ENCODE assay signal across 8 mouse cellular contexts in genomic region chr1:136139990-136140640, GRCm38 (mm10). TPM values are rescaled to one million over a fixed set of nuclear protein-coding genes. Genes with fewer than 3 reads are reported as not detected.
DNase-seq lines count a peak whose midpoint lies in the region; ATAC-seq and TF ChIP-seq lines count a peak whose summit lies in the region.

No protein-coding gene starts in this region.

- H3K4me1 ChIP-seq in CH12.LX (ENCODE audit: control insufficient read depth in 1 of 2, insufficient read depth in 2 of 2), result peaks cover 50 to 84% of the 10 kb centered on the region in 2 experiments
- H3K4me1 ChIP-seq in forebrain, embryonic 11.5 days (replicated peaks; ENCODE audit: control insufficient read depth, insufficient read depth, low read length), result peaks cover 35% of the 10 kb centered on the region; the same call in 1 of the 2 replicates
- peaks cover 32% of the 10 kb centered on the region for H3K4me1 ChIP-seq in heart, postnatal 0 days (ENCODE audit: control insufficient read depth, insufficient read depth)
- peaks cover 53% of the 10 kb centered on the region for H3K4me1 ChIP-seq in liver, embryonic 16.5 days (ENCODE audit: control insufficient read depth, low read depth, low read length)
- H3K4me1 ChIP-seq in neural tube, embryonic 13.5 days (replicated peaks), result peaks cover 98% of the 10 kb centered on the region
- H3K4me1 ChIP-seq in testis, adult 2 months (ENCODE audit: control insufficient read depth, insufficient read depth, low read length), result peaks cover 13% of the 10 kb centered on the region

- H3K9me3 ChIP-seq in CH12.LX (replicated peaks; ENCODE audit: low read length), result no peaks in the 10 kb centered on the region
- no peaks in the 10 kb centered on the region for H3K9me3 ChIP-seq in forebrain, embryonic 11.5 days (ENCODE audit: control insufficient read depth, low read length)
- H3K9me3 ChIP-seq in heart, postnatal 0 days (replicated peaks; ENCODE audit: control insufficient read depth, low read length), result no peaks in the 10 kb centered on the region
- no peaks in the 10 kb centered on the region for H3K9me3 ChIP-seq in liver, embryonic 16.5 days (replicated peaks; ENCODE audit: control insufficient read depth, low read length)
- no peaks in the 10 kb centered on the region for H3K9me3 ChIP-seq in neural tube, embryonic 13.5 days

- TF ChIP-seq RAD21 in CH12.LX (IDR thresholded peaks at IDR 0.05; ENCODE audit: low read depth, low read length), result no peak

- TF ChIP-seq POLR2A in CH12.LX (IDR thresholded peaks at IDR 0.05; ENCODE audit: low read depth, low read length), result peak; percentile 93
- TF ChIP-seq POLR2A in testis, adult 2 months (IDR thresholded peaks at IDR 0.05; ENCODE audit: control insufficient read depth, low read depth, low read length), result peak; percentile 78

- in situ Hi-C loops in CH12.LX (cut with MboI; ENCODE audit: low pct_ligation_motif_present, low pct_unique_long_range_greater_than_20kb, low sequenced_read_pairs), result loop anchor here (10.0 kb wide), 1 partner anchor 375 kb away; the partner anchor contains the start of gene Phlda3

- H3K9ac ChIP-seq in CH12.LX (ENCODE audit: insufficient read depth, low read depth), result peak overlapping the region; percentile 57
- peak overlapping the region; percentile 61 for H3K9ac ChIP-seq in forebrain, embryonic 11.5 days (ENCODE audit: low read length)
- H3K9ac ChIP-seq in heart, postnatal 0 days (replicated peaks; ENCODE audit: low read depth, low read length), result peak overlapping the region; percentile 74
- H3K9ac ChIP-seq in liver, embryonic 16.5 days (ENCODE audit: low read depth, low read length), result peak overlapping the region; percentile 88
- H3K9ac ChIP-seq in neural tube, embryonic 13.5 days, result peak overlapping the region; percentile 71

- peaks cover 29% of the 10 kb centered on the region for H3K79me2 ChIP-seq in CH12.LX (replicated peaks; ENCODE audit: control insufficient read depth, extremely low read depth, insufficient read depth, poor library complexity, severe bottlenecking)

- TF ChIP-seq CTCF in CH12.LX (conservative IDR thresholded peaks at IDR 0.05 in 1 of 2, IDR thresholded peaks at IDR 0.05 in 1 of 2; ENCODE audit: low read depth in 2 of 2, low read length in 2 of 2), result no peak
- TF ChIP-seq CTCF in heart, postnatal 0 days (IDR thresholded peaks at IDR 0.05; ENCODE audit: low read depth), result no peak
- TF ChIP-seq CTCF in testis, adult 2 months (IDR thresholded peaks at IDR 0.05; ENCODE audit: control insufficient read depth, insufficient read depth, insufficient replicate concordance, low read depth, low read length), result no peak

- peak overlapping the region; percentile 59 to 64 (median 63) for H3K4me3 ChIP-seq in CH12.LX (replicated peaks in 1 of 3; ENCODE audit: low read depth in 2 of 3, low read length in 2 of 3, poor library complexity in 1 of 3)
- H3K4me3 ChIP-seq in forebrain, embryonic 11.5 days (ENCODE audit: low read depth, low read length), result peak overlapping the region; percentile 34
- peak overlapping the region; percentile 53 for H3K4me3 ChIP-seq in heart, postnatal 0 days (ENCODE audit: low read depth, low read length)
- peak overlapping the region; percentile 77 for H3K4me3 ChIP-seq in liver, embryonic 16.5 days (ENCODE audit: low read depth, low read length)
- H3K4me3 ChIP-seq in neural tube, embryonic 13.5 days, result peak overlapping the region; percentile 43
- H3K4me3 ChIP-seq in testis, adult 2 months (ENCODE audit: control insufficient read depth, low read depth, low read length), result peak overlapping the region; percentile 92

- DNase-seq in CH12.LX (ENCODE audit: extremely low read depth), result peak; percentile 95
- peak; percentile 97 for DNase-seq in c-Kit-positive CD71-positive TER-119-negative erythroid progenitor cells, embryonic 14.5 days (ENCODE audit: low read depth)
- peak; percentile 84 for DNase-seq in forebrain, embryonic 11.5 days (ENCODE audit: low spot score)
- peak; percentile 57 for DNase-seq in heart, postnatal 0 days (ENCODE audit: low spot score)
- peak; percentile 89 to 92 for DNase-seq in kidney, postnatal 36 days

- no peaks in the 10 kb centered on the region for H3K27me3 ChIP-seq in CH12.LX (replicated peaks)
- no peaks in the 10 kb centered on the region for H3K27me3 ChIP-seq in forebrain, embryonic 11.5 days (ENCODE audit: control insufficient read depth, insufficient read depth, low read length)
- no peaks in the 10 kb centered on the region for H3K27me3 ChIP-seq in heart, postnatal 0 days (ENCODE audit: control insufficient read depth, insufficient read depth, low read length)
- H3K27me3 ChIP-seq in liver, embryonic 16.5 days (ENCODE audit: control insufficient read depth, insufficient read depth, low read depth, low read length), result no peaks in the 10 kb centered on the region
- no peaks in the 10 kb centered on the region for H3K27me3 ChIP-seq in neural tube, embryonic 13.5 days
- H3K27me3 ChIP-seq in testis, adult 2 months (ENCODE audit: control insufficient read depth, insufficient read depth, low read length), result no peaks in the 10 kb centered on the region

- ATAC-seq in forebrain, embryonic 11.5 days (replicated peaks; ENCODE audit: low FRiP score), result peak; percentile 59
- ATAC-seq in heart, postnatal 0 days (ENCODE audit: insufficient read depth, low read depth), result peak; percentile 73
- ATAC-seq in liver, embryonic 16.5 days (ENCODE audit: low read depth), result peak; percentile 87
- ATAC-seq in neural tube, embryonic 13.5 days (ENCODE audit: low read depth), result peak; percentile 17; the same call in 1 of the 2 replicates

- dilution Hi-C loops in CH12.LX (cut with MboI; ENCODE audit: extremely low pct_ligation_motif_present, extremely low pct_unique_long_range_greater_than_20kb, low sequenced_read_pairs), result no loop called here

- peak overlapping the region; percentile 73 for H3K27ac ChIP-seq in CH12.LX (ENCODE audit: insufficient read depth, low read depth)
- H3K27ac ChIP-seq in forebrain, embryonic 11.5 days (ENCODE audit: low read depth, low read length), result no peak overlapping the region
- peak overlapping the region; percentile 63 for H3K27ac ChIP-seq in heart, postnatal 0 days (ENCODE audit: low read depth)
- peak overlapping the region; percentile 93 for H3K27ac ChIP-seq in liver, embryonic 16.5 days (ENCODE audit: low read length)
- H3K27ac ChIP-seq in neural tube, embryonic 13.5 days (replicated peaks), result peak overlapping the region; percentile 82
- peak overlapping the region; percentile 83 for H3K27ac ChIP-seq in testis, adult 2 months (ENCODE audit: control insufficient read depth, insufficient read depth, low read depth, low read length)

- peak overlapping the region; percentile 96 for H3K4me2 ChIP-seq in CH12.LX (ENCODE audit: insufficient read depth, low read depth, poor library complexity, severe bottlenecking)
- H3K4me2 ChIP-seq in forebrain, embryonic 11.5 days (ENCODE audit: low read depth, low read length, severe bottlenecking), result peak overlapping the region; percentile 53
- H3K4me2 ChIP-seq in heart, postnatal 0 days (ENCODE audit: low read depth, low read length), result peak overlapping the region; percentile 85
- peak overlapping the region; percentile 96 for H3K4me2 ChIP-seq in liver, embryonic 16.5 days (ENCODE audit: low read depth, low read length)
- peak overlapping the region; percentile 76 for H3K4me2 ChIP-seq in neural tube, embryonic 13.5 days

- H3K36me3 ChIP-seq in CH12.LX (replicated peaks in 1 of 2; ENCODE audit: control insufficient read depth in 1 of 2, insufficient read depth in 1 of 2, low read length in 1 of 2), result peaks cover 9 to 26% of the 10 kb centered on the region in 2 experiments
- H3K36me3 ChIP-seq in forebrain, embryonic 11.5 days (ENCODE audit: control insufficient read depth, insufficient read depth, low read length), result no peaks in the 10 kb centered on the region
- no peaks in the 10 kb centered on the region for H3K36me3 ChIP-seq in heart, postnatal 0 days (replicated peaks; ENCODE audit: control insufficient read depth, insufficient read depth, low read length)
- H3K36me3 ChIP-seq in liver, embryonic 16.5 days (ENCODE audit: control insufficient read depth, insufficient read depth), result no peaks in the 10 kb centered on the region
- peaks cover 7% of the 10 kb centered on the region for H3K36me3 ChIP-seq in neural tube, embryonic 13.5 days
- H3K36me3 ChIP-seq in testis, adult 2 months (ENCODE audit: control insufficient read depth, insufficient read depth, low read length), result no peaks in the 10 kb centered on the region

- WGBS in forebrain, embryonic 11.5 days, result under 1% methylated on average over 32 of the region's 32 CpGs
- WGBS in heart, postnatal 0 days, result 2% methylated on average over 32 of the region's 32 CpGs
- under 1% methylated on average over 32 of the region's 32 CpGs for WGBS in liver, embryonic 16.5 days (ENCODE audit: insufficient replicate concordance)
- under 1% methylated on average over 32 of the region's 32 CpGs for WGBS in neural tube, embryonic 13.5 days

- TF ChIP-seq EP300 in CH12.LX (IDR thresholded peaks at IDR 0.05; ENCODE audit: low read length), result no peak
- no peak for TF ChIP-seq EP300 in heart, postnatal 0 days (IDR thresholded peaks at IDR 0.05; ENCODE audit: low read depth)

TF ChIP-seq in CH12.LX, 34 proteins besides CTCF, POLR2A, EP300 and RAD21 (continues in another document):
- peak; percentile 80; the same call in 1 of the 2 replicates for TF ChIP-seq ZMIZ1 (IDR thresholded peaks at IDR 0.05; ENCODE audit: low read depth, low read length)
- TF ChIP-seq CHD1 (IDR thresholded peaks at IDR 0.05; ENCODE audit: low read depth, low read length), result 0 out of 2 replicates have a peak, but pooled peaks have one; percentile 37
- no peak for TF ChIP-seq NRF1 (IDR thresholded peaks at IDR 0.05; ENCODE audit: low read depth, low read length)
- peak; percentile 36; the same call in 1 of the 2 replicates for TF ChIP-seq HCFC1 (IDR thresholded peaks at IDR 0.05; ENCODE audit: low read depth, low read length)
- peak; percentile 90 for TF ChIP-seq NELFE (IDR thresholded peaks at IDR 0.05; ENCODE audit: low read depth, low read length)
- peak; percentile 98 for TF ChIP-seq ZNF384 (IDR thresholded peaks at IDR 0.05; ENCODE audit: low read depth, low read length)
- no peak for TF ChIP-seq JUND (conservative IDR thresholded peaks at IDR 0.05; ENCODE audit: low read depth, low read length)
- TF ChIP-seq USF2 (conservative IDR thresholded peaks at IDR 0.05; ENCODE audit: low read depth, low read length), result no peak

RNA-seq across cellular contexts. Expression of gene Kif21b, which starts 8.9 kb away (rescaled TPM):
- total RNA-seq in CH12.LX (2012; rRNA removed) (21.1 and 26.2 TPM in 2 replicates), CH12.LX (2014; rRNA removed) (6.0 and 7.3 TPM in 2 replicates)
- polyA plus RNA-seq in CH12.LX (2012; ENCODE audit: insufficient read length, low read depth), result 22.6 and 32.4 TPM in 2 replicates
- polyA plus RNA-seq in forebrain, embryonic 11.5 days (2014; fragmentation: Nextera tagmentation; extraction: Ambion mirVana), result 16.4 and 19.1 TPM in 2 replicates
- total RNA-seq in heart, postnatal 0 days (2014; rRNA removed; ENCODE audit: low replicate concordance), result 0.38 and 2.8 TPM in 2 replicates
- polyA plus RNA-seq in heart, postnatal 0 days (2015; fragmentation: Nextera tagmentation; extraction: Ambion mirVana), result 0.18 and 0.26 TPM in 2 replicates
- polyA plus RNA-seq in liver, embryonic 16.5 days (2015; fragmentation: Nextera tagmentation; extraction: Ambion mirVana), result 1.3 TPM in 2 replicates
- polyA plus RNA-seq in neural tube, embryonic 13.5 days (2015; fragmentation: Nextera tagmentation; extraction: Ambion mirVana), result 34.6 and 41.7 TPM in 2 replicates
- 23.9 and 35.6 TPM in 2 replicates for polyA plus RNA-seq in testis, adult 2 months (2012; rRNA removed)

Comparison
In these comparisons a context has a peak if more than half of its experiments do, and no peak if none do; other contexts are left out.
1. H3K4me3 ChIP-seq: peak in every context shown above with its lines; median percentile 92 in testis, adult 2 months; 77 in liver, embryonic 16.5 days; 63 in CH12.LX; 53 in heart, postnatal 0 days; 43 in neural tube, embryonic 13.5 days; 34 in forebrain, embryonic 11.5 days.
2. ATAC-seq: peak in every context shown above with its lines; median percentile 87 in liver, embryonic 16.5 days; 73 in heart, postnatal 0 days; 59 in forebrain, embryonic 11.5 days; 17 in neural tube, embryonic 13.5 days.